Mouse (Mus musculus) T-helper 17 cell (primary cell): ENCODE data around the gene Fkbp5.

Experiments used
- in situ Hi-C, 2 experiments: fragments of 300-600 bp; cut with MboI, MseI; formaldehyde crosslinking; loops; 1 replicate in 1 of 2; 2 replicates in 1 of 2; pipeline ENCODE4 v1.15.1; 2025; ENCODE audit warnings: high pct_unique_total_duplicates in 2 of 2

Fkbp5 gene

DNA sequence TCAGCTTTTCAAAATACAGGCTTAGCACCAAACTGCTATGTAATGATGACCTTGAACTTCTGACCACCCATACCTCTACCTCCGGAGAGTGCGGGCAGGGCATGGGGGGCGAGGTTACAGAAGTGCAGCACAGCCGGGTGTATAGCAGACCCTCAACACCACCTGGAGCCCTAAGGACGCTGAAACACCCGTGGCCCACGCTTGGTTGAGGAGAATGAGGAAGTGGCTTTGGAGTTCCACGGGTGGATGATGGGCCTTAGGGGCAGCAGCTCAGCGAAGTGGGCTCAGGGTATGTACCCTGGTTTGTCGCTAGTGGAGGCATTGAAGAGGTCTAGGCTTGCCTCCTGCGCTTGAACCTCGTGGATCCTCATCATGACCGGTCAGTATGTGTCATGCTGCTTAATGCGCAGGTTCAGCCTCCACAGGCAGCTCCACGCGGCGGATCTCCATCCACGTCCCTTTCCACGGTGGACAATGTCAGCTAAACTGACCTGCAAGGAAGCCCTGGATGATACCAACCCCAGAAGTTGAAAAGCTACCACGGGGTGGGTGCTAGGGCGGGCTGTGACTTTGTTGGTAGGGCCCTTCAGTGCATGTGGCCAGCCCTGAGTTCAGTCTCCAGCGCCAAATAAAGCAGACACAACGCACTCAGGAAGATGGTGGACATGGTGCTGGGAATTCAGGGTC lies 6.8 kb upstream of the Fkbp5 start:
- in situ Hi-C loops = loop anchor here (5.0 to 10.0 kb wide), 4 partner anchors 37 to 439 kb away; partner anchors contain the start of gene Tcp11 (in 1 of the 2)

- in situ Hi-C loops = loop anchor here (5.0 to 10.0 kb wide), 4 partner anchors 36 to 439 kb away; partner anchors contain the start of gene Tcp11 (in 1 of the 2)
Measured at GRCm38 (mm10) chr17:28523355-28524008, 6.2 kb upstream of the Fkbp5 start.

GRCm38 (mm10) chr17:28522623-28523354 lies 5.5 kb upstream of the Fkbp5 start:
- in situ Hi-C loops = loop anchor here (5.0 to 10.0 kb wide), 4 partner anchors 35 to 438 kb away; partner anchors contain the start of gene Tcp11 (in 1 of the 2)

GRCm38 (mm10) chr17:28521920-28522319 lies 4.6 kb upstream of the Fkbp5 start:
- in situ Hi-C loops = loop anchor here (5.0 to 10.0 kb wide), 4 partner anchors 35 to 437 kb away; partner anchors contain the start of gene Tcp11 (in 1 of the 2)

DNA sequence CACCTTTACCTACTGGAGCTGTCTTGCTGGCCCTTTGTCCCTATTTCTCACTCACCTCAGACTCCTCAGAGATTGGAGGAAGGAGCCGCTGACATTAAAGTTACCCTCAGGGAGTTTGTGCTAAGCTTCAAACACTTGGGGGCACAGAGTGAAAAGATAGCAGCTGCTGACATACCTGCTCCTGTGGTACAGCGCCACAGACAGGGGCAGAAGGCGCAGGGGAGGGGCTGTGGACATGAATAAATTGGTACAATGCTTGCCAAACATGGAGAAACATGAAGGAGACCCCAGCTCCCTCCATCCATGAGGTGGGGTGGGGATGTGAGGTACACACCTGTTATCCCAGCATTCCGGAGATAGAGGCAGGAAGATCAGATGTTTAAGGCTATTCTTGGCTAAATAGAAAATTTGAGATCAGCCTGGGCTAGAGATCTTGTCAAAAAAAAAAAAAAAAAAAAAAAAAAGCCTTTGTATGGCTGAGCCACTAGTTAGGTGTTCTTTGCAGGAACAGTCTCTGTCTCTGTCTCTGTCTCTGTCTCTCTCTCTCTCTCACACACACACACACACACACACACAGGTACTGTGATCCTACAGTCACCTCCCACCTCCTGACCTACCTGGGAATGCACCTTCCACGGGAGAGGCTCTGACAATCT lies 3.9 kb upstream of the Fkbp5 start:
- in situ Hi-C loops = loop anchor here (5.0 to 10.0 kb wide), 4 partner anchors 34 to 436 kb away; partner anchors contain the start of gene Tcp11 (in 1 of the 2)

DNA sequence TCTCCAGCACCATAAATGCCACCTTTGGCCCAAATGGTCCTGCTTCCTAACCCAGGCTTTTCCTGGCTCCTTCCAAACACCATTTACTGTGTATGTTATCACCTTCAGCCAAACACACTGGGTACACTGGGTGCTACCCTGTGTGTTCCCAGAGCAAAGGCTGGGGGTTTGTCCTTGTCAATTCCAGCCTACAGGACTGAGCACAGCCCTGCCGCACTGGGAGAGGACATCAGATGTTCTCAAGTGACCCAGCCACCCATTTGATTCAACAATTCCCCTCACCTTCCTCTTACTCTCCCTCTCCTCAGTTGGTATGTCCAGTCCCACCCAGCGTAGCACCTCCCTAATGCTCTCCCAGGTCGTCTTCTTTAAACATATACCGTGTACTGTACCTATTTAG lies 3.2 kb upstream of the Fkbp5 start:
- in situ Hi-C loops = loop anchor here (5.0 to 10.0 kb wide), 4 partner anchors 33 to 436 kb away; partner anchors contain the start of gene Tcp11 (in 1 of the 2)

DNA sequence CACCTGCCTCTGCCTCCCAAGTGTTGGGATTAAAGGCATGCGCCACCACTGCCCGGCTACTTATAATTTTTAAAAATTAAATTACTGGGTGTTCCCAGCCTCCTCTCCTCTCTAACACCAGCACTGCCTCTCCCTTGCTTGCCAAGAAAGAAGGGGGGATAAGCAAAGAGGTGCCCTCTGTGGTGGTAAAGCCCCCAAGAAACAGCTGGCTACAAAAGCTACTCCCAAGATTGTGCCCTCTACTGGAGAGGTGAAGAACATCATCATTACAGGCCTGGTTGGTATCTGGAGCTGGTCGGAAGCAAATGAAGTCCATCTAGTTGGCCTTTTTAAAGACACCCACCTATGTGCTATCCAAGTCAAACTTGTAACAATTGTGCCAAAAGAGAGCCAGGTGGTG lies 2.5 kb upstream of the Fkbp5 start:
- in situ Hi-C loops = loop anchor here (5.0 to 10.0 kb wide), 4 partner anchors 33 to 435 kb away; partner anchors contain the start of gene Tcp11 (in 1 of the 2)

- in situ Hi-C loops = no loop called here
Measured at GRCm38 (mm10) chr17:28518615-28519071, 1.3 kb upstream of the Fkbp5 start.

DNA sequence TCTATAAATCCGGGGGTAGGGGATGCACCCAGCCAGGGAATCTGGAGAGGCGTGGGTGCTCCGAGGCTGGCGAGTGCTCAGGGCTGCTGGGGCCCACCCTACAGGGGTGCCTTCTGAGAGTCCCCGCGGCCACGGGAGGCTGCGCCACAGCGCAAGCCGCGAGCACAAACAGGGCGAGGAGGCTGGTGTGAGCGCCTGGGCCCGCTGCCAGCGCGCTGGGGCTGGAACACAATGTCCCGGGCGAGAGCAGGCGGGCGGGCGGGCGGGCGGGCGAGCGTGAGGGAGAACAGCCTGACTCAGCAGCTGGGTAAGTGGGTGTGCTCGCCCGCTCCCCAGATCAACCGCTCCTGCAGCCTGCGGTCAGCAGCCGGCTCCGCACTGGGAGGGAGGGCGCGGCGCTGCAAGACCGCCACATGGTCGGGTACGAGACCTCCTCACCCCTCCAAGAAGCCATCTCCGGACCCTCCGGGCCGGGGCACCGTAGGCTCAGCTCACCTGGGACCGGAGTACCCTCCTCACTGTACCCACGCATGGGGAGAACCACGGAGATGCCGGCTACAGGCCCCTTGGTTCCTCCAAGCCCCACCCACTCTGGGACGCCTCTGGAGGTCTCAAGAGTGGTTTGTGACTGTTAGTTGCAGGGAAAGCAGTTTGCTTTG lies 758 bp upstream of the Fkbp5 start:
- in situ Hi-C loops = no loop called here

- in situ Hi-C loops = no loop called here
Measured at GRCm38 (mm10) chr17:28516881-28517280, 446 bp downstream of the Fkbp5 start.

GRCm38 (mm10) chr17:28515431-28516341 lies 1.6 kb downstream of the Fkbp5 start:
- in situ Hi-C loops = no loop called here

DNA sequence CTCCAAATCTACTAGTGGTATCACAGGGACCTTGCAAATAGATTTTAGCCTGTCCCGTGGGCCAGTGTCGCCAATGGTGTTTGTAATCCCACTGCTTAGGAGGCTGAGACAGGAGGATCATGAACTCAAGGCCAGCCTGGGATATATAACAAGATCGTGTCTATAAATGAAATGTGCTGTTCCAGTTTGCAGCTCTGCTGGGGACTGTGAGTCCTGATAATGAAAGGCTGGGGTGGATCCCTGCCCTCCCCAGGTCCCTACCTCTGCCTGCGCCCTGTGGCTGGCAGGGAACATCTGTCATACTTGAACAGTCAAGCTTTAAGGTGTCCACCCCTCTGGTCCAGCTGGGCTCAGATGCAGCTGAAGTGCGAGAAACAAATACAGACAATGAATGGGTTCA lies 2.8 kb downstream of the Fkbp5 start:
- in situ Hi-C loops = no loop called here

- in situ Hi-C loops = no loop called here
Measured at GRCm38 (mm10) chr17:28513844-28514243, 3.5 kb downstream of the Fkbp5 start.

- in situ Hi-C loops = no loop called here
Measured at GRCm38 (mm10) chr17:28513337-28513736, 4.0 kb downstream of the Fkbp5 start.

DNA sequence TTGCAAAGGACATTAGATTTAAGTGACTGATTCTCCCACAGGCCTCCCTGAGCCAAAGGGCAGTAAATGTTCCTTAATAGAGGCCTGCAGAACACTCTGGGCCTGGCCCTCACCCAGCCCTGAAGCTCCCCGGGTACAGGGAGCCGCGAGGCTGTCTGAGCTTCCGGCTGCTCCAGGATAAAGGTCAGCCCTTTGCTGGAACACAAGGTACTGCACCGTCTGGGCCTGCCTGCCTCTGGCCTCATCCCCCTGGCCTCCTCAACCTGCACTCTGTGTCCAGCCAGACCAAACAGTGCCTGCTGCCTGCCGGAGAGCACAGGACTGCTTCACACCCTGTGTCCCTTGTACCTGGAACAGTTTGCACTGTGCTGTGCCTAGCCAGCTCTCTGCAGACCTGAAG lies 4.6 kb downstream of the Fkbp5 start:
- in situ Hi-C loops = no loop called here

GRCm38 (mm10) chr17:28511616-28512541 lies 5.4 kb downstream of the Fkbp5 start:
- in situ Hi-C loops = no loop called here

DNA sequence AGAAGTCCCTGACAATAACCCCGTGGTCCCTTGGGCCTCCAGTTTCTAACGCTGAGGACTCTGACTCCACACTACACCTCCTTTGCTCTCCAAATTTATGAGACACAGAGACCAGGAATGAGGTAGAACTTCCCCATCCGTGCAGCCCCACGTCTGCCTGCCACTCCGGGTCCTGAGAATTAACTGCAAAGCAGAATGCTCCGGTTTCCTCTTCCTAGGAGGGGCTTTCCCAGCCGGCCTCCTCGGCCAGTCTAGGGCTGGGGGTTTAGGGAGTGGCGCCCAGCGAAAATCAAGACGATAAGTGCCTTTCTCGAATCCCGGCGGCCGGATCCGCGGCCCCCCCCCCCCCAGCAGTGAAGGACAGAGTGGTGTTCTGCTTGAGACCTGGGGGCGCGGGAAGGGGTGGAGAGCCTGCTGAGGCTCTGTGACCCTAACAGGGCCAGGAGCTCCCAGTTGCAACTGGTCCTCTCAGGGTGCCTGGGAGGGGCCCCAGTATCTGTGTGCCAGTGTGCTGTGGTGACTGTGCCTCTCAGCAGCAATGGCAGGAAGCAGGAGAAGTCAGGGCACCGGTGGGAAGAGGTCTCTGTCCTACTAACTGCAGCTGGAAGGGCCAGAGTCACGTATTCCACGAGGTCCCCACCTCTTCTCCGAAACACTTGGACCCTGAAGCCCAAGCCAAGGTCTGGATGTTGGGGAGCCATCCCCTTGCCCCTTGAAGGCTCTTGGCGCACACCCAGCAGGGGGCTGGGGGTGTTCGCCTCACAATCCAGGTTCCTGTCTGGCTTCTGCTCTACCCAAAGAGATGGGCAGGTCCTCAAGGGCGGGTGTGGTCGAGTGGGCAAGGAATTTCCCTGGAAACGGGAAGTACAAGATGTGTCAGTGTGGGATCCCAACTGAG lies 6.6 kb downstream of the Fkbp5 start:
- in situ Hi-C loops = no loop called here

- in situ Hi-C loops = no loop called here
Measured at GRCm38 (mm10) chr17:28507496-28507895, 9.8 kb downstream of the Fkbp5 start.
